ENCODE assay signal across 9 mouse cellular contexts in the genomic region with DNA sequence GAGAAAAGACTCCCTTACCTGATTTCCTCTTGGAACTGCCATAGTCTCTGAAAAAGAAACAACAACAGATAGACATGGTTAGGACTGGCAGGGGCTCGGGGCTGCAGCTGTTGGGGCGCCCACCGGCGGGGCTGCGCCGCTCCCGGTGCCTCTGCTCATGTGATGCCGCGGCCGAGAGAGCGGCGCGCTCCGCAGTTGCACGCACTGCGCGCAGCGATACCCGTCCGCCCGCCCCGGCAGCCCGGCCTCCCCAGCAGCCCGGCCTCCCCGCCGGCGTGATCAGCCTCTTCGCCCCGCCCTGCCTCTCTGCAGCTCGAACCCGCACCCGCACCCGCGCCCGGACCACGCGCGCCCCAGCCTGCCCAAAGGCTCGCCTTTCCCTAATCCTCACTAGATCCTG.
A peak's percentile ranks its signal among the peaks of the same experiment; 100 is the strongest.
DNase-seq lines count a peak whose midpoint lies in the region; ATAC-seq and TF ChIP-seq lines count a peak whose summit lies in the region.
"Had no signal": no experiment of that assay in that cellular context is flagged by ENCODE, and none has a peak within 500 bp of the region (broad histone marks: within the 10 kb centered on the region; RNA-seq: fewer than 3 reads in every experiment).

No protein-coding gene starts in this region.

- H3K27me3 ChIP-seq in intestine, embryonic 16.5 days (replicated peaks; ENCODE audit: control insufficient read depth, insufficient read depth, low read length) = peaks cover 6% of the 10 kb centered on the region
- peaks cover 32% of the 10 kb centered on the region for H3K27me3 ChIP-seq in midbrain, embryonic 14.5 days (ENCODE audit: control insufficient read depth, insufficient read depth, low read length)
- H3K27me3 ChIP-seq in thymus, adult 2 months (ENCODE audit: control insufficient read depth, insufficient read depth, low read length) = no peaks in the 10 kb centered on the region; the same call in 1 of the 2 replicates
- H3K27me3 ChIP-seq: CH12.LX had no signal

- no peak overlapping the region for H3K27ac ChIP-seq in intestine, embryonic 16.5 days (ENCODE audit: low read length)
- H3K27ac ChIP-seq in midbrain, embryonic 14.5 days (replicated peaks; ENCODE audit: low read depth, low read length) = no peak overlapping the region
- H3K27ac ChIP-seq in thymus, adult 2 months (ENCODE audit: control insufficient read depth, insufficient read depth, low read length) = no peak overlapping the region

- WGBS in intestine, embryonic 16.5 days = 3% methylated on average over 32 of the region's 39 CpGs
- under 1% methylated on average over 38 of the region's 39 CpGs for WGBS in midbrain, embryonic 14.5 days
- 9% methylated on average over 39 of the region's 39 CpGs for WGBS in thymus, adult 2 months

- no peaks in the 10 kb centered on the region for H3K9me3 ChIP-seq in intestine, embryonic 16.5 days (ENCODE audit: control insufficient read depth, low read length)
- no peaks in the 10 kb centered on the region for H3K9me3 ChIP-seq in midbrain, embryonic 14.5 days (ENCODE audit: control insufficient read depth, low read length)

- TF ChIP-seq POLR2A in thymus, adult 2 months (IDR thresholded peaks at IDR 0.05; ENCODE audit: control insufficient read depth, extremely low read depth, insufficient read depth, low read length, poor library complexity) = no peak

- no peaks in the 10 kb centered on the region for H3K36me3 ChIP-seq in intestine, embryonic 16.5 days (ENCODE audit: control insufficient read depth, insufficient read depth, low read length)
- H3K36me3 ChIP-seq in midbrain, embryonic 14.5 days (ENCODE audit: control insufficient read depth, insufficient read depth, low read length) = no peaks in the 10 kb centered on the region
- H3K36me3 ChIP-seq in thymus, adult 2 months (ENCODE audit: control insufficient read depth, insufficient read depth, low read length) = no peaks in the 10 kb centered on the region

- peak; percentile 51 for DNase-seq in embryo, embryonic 10 days (ENCODE audit: low spot score)
- DNase-seq in embryo, embryonic 10.5 days (ENCODE audit: low spot score) = no peak
- peak; percentile 78 for DNase-seq in right cerebral cortex, adult 18-20 months
- no peak for DNase-seq in right cerebral cortex, postnatal 4 days
- DNase-seq in midbrain, embryonic 14.5 days = peak; percentile 66
- no peak for DNase-seq in thymus, adult 2 months
- no peak for DNase-seq in gastrocnemius, adult 8-10 months (ENCODE audit: low spot score in 2 of 2)

- H3K4me2 ChIP-seq in intestine, embryonic 16.5 days (ENCODE audit: low read depth, low read length) = peak overlapping the region; percentile 77
- H3K4me2 ChIP-seq in midbrain, embryonic 14.5 days (ENCODE audit: low read length) = peak overlapping the region; percentile 58

- TF ChIP-seq CTCF in thymus, adult 2 months (IDR thresholded peaks at IDR 0.05; ENCODE audit: borderline replicate concordance, control insufficient read depth, extremely low read depth, insufficient read depth, low read length, poor library complexity) = no peak

- peaks cover 17% of the 10 kb centered on the region for H3K4me1 ChIP-seq in intestine, embryonic 16.5 days (ENCODE audit: control insufficient read depth, insufficient read depth, low read length)
- peaks cover 11% of the 10 kb centered on the region for H3K4me1 ChIP-seq in midbrain, embryonic 14.5 days (ENCODE audit: control insufficient read depth, insufficient read depth, low read length)
- H3K4me1 ChIP-seq in thymus, adult 2 months (replicated peaks; ENCODE audit: control insufficient read depth, insufficient read depth, low read length) = peaks cover 9% of the 10 kb centered on the region; the same call in 1 of the 2 replicates

- ATAC-seq in intestine, embryonic 16.5 days = peak; percentile 53
- no peak for ATAC-seq in midbrain, embryonic 14.5 days (ENCODE audit: low FRiP score, low TSS enrichment)

- H3K4me3 ChIP-seq in intestine, embryonic 16.5 days (ENCODE audit: low read length) = peak overlapping the region; percentile 40
- peak overlapping the region; percentile 36 for H3K4me3 ChIP-seq in midbrain, embryonic 14.5 days (replicated peaks; ENCODE audit: low read depth, low read length)
- H3K4me3 ChIP-seq in thymus, adult 2 months (ENCODE audit: control insufficient read depth, insufficient read depth, low read length) = no peak overlapping the region

- peak overlapping the region; percentile 42 for H3K9ac ChIP-seq in intestine, embryonic 16.5 days (ENCODE audit: low read depth, low read length)
- H3K9ac ChIP-seq in midbrain, embryonic 14.5 days (replicated peaks; ENCODE audit: low read length) = peak overlapping the region; percentile 43

Comparison
In these comparisons a context has a peak if more than half of its experiments do, and no peak if none do; other contexts are left out.
1. DNase-seq: peak in embryo, embryonic 10 days (single experiment), right cerebral cortex, adult 18-20 months (single experiment) and midbrain, embryonic 14.5 days (single experiment); none in embryo, embryonic 10.5 days (single experiment), right cerebral cortex, postnatal 4 days (single experiment), thymus, adult 2 months (single experiment) and gastrocnemius, adult 8-10 months (0 of 2).